Mouse (Mus musculus): ENCODE measurements around the gene Gm498. TPM values are rescaled to one million over a fixed set of nuclear protein-coding genes. Genes with fewer than 3 reads are reported as not detected.

Gene Gm498
- polyA plus RNA-seq (2012; rRNA removed): not detected in 2 replicates

DNA sequence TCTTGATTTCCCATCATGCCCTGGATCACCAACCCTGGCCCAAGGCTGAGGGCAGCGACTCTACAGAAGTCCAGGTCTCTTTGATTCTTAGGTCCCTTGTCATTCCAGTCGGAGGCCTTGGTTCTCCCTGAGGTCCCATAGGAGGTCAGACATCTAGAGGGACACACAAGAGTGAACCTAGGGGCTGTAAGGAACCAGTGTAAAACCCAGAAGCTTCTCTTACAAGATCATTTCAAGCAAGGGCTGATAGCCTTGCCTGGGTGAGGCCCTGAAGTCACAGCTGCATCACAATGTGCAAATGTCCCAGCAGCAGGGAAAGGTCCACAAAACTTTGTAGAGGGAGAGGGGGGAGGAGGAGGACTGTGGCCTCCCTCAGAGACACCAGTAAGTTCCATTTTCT is at the start of gene Gm498:
TSS of gene Gm498 (plus strand) at position 301 of the 400 bp plus-strand sequence.
- 71% methylated on average over 2 of the region's 2 CpGs for WGBS
- TF ChIP-seq CTCF (IDR thresholded peaks at IDR 0.05; ENCODE audit: insufficient read depth, low read length) (no peak), POLR2A (IDR thresholded peaks at IDR 0.05; ENCODE audit: borderline replicate concordance, extremely low read depth, low read depth, low read length) (no peak)
- no peaks in the 10 kb centered on the region for H3K4me1 ChIP-seq (ENCODE audit: control insufficient read depth, insufficient read depth, low read length)
- no peak for DNase-seq
- no peak within 1 kb of the TSS for H3K4me3 ChIP-seq (replicated peaks; ENCODE audit: extremely low read depth, low read depth, low read length)

- no peak for TF ChIP-seq POLR2A (IDR thresholded peaks at IDR 0.05; ENCODE audit: borderline replicate concordance, extremely low read depth, low read depth, low read length)
- no peaks in the 10 kb centered on the region for H3K4me1 ChIP-seq (ENCODE audit: control insufficient read depth, insufficient read depth, low read length)
- DNase-seq: no peak
- WGBS: 72% methylated on average over 4 of the region's 4 CpGs
- H3K4me3 ChIP-seq (replicated peaks; ENCODE audit: extremely low read depth, low read depth, low read length): no peak overlapping the region
These were observed 47.4 kb upstream of the Gm498 start for GRCm38 (mm10) chr7:143819201-143819600.

DNA sequence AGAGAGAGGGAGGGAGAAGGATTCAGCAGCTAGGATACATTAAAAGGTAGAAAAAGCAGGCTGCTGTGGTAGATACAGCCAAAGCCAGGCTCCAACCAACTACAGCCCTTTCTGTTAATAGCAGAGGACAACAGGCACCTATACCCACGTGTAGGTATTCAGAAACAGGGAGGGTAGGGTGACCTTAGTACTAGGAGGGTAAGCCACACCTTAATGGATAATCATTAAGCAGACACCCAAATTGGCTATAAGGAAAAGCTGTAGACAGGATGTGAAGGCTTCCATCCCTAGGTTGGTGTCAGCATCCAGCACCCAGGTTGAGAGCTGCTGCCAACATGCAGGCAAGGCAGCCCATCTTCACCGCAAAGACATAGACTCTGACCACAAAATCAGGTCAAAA is 45.4 kb upstream of the Gm498 start:
- no peak for TF ChIP-seq POLR2A (IDR thresholded peaks at IDR 0.05; ENCODE audit: borderline replicate concordance, extremely low read depth, low read depth, low read length)
- no peak for DNase-seq
- WGBS: 89% methylated on average over 2 of the region's 2 CpGs

DNA sequence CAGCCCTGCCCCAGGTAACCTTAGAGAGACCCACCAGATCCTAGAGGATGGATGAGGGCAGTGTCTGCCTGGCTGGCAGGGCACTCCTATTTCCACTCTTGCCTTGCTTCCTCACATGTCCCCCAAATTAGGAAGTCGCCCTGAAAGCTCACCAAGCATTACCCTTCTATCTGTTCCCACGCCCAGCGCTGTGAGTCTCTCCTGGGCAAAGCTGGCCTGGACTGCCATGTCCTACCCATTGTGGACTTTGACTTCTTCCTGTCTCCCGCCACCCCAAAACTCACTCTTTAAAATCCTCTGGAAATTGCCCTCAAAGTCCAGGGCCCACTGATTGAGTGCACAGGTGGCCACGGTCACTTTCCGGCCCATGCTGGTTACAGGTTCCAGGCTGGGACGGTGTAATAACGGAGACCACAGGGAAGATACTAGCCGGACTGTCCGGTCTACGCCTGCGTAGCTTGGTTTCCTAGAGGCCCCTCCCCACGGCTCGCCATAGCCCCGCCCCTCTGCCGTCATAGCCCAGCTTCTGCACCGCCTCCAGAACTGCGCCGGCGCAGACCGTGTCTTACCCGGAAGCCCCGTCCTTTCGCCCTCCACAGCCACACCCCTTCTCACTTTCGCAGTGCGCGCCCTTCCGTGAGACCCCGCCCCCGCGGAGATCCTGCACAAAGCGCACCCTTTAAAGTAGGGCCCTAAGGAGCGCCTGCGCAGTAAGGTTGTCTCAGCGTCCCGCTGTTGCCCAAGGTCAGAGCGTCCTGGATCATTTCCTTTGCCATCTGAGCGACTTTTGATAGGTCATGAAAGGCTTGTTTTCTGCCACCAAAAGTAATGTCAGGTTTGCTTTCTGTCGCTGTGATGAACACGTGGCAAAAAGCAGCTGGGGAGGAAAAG is 44.0 kb upstream of the Gm498 start, which contains the start of the genes Nadsyn1 and Dhcr7:
TSS of gene Nadsyn1 (minus strand) at position 475 of the 891 bp plus-strand sequence.
TSS of gene Dhcr7 (plus strand) at position 771 of the 891 bp plus-strand sequence.
- WGBS: under 1% methylated on average over 40 of the region's 40 CpGs
- peak; percentile 99 for DNase-seq
- H3K4me1 ChIP-seq (ENCODE audit: control insufficient read depth, insufficient read depth, low read length): no peaks in the 10 kb centered on the region
- TF ChIP-seq POLR2A (IDR thresholded peaks at IDR 0.05; ENCODE audit: borderline replicate concordance, extremely low read depth, low read depth, low read length): peak; percentile 96; the same call in 1 of the 2 replicates
- TF ChIP-seq CTCF (IDR thresholded peaks at IDR 0.05; ENCODE audit: insufficient read depth, low read length): no peak
- peak within 1 kb of the TSS; percentile 96 for H3K4me3 ChIP-seq (replicated peaks; ENCODE audit: extremely low read depth, low read depth, low read length)

More for the DNA sequence above, 45.4 kb upstream of the Gm498 start:
- no peak overlapping the region for H3K4me3 ChIP-seq (replicated peaks; ENCODE audit: extremely low read depth, low read depth, low read length)
- no peaks in the 10 kb centered on the region for H3K4me1 ChIP-seq (ENCODE audit: control insufficient read depth, insufficient read depth, low read length)

GRCm38 (mm10) chr7:143823266-143823605 is 43.4 kb upstream of the Gm498 start:
- no peak for DNase-seq
- Histone ChIP-seq H3K4me1 (ENCODE audit: control insufficient read depth, insufficient read depth, low read length) (no peaks in the 10 kb centered on the region), H3K4me3 (replicated peaks; ENCODE audit: extremely low read depth, low read depth, low read length) (peak overlapping the region; percentile 31)
- TF ChIP-seq POLR2A (IDR thresholded peaks at IDR 0.05; ENCODE audit: borderline replicate concordance, extremely low read depth, low read depth, low read length) (no peak), CTCF (IDR thresholded peaks at IDR 0.05; ENCODE audit: insufficient read depth, low read length) (no peak)
- WGBS: 83% methylated on average over 4 of the region's 4 CpGs

DNA sequence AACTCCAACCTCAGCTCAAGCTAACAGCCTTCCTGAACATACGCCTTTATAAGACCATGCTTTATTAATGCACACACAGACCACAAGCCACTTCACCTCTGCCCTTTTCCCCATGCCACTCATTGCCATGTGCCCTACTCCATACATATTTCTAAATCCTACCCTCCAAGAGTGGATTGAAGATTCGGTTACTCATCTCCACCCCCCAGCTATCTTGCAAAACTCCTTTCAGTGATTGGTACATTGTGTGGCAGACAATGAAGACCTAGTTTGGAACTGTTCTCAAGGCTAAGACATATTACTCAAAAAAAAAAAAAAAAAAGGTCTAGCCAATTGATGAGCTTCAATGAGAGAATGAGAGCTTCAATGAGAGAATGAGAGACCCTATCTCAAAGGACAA is 39.7 kb upstream of the Gm498 start:
- 0 out of 2 replicates have a peak, but pooled peaks cover 2% of the 10 kb centered on the region for H3K4me1 ChIP-seq (ENCODE audit: control insufficient read depth, insufficient read depth, low read length)
- H3K4me3 ChIP-seq (replicated peaks; ENCODE audit: extremely low read depth, low read depth, low read length): no peak overlapping the region
- no peak for TF ChIP-seq POLR2A (IDR thresholded peaks at IDR 0.05; ENCODE audit: borderline replicate concordance, extremely low read depth, low read depth, low read length)
- TF ChIP-seq CTCF (IDR thresholded peaks at IDR 0.05; ENCODE audit: insufficient read depth, low read length): no peak
- DNase-seq: no peak
- 85% methylated on average over 2 of the region's 2 CpGs for WGBS

- DNase-seq: peak; percentile 92
- TF ChIP-seq POLR2A (IDR thresholded peaks at IDR 0.05; ENCODE audit: borderline replicate concordance, extremely low read depth, low read depth, low read length): peak; percentile 62; the same call in 1 of the 2 replicates
- TF ChIP-seq CTCF (IDR thresholded peaks at IDR 0.05; ENCODE audit: insufficient read depth, low read length): peak; percentile 66
- WGBS: under 1% methylated on average over 37 of the region's 37 CpGs
- Histone ChIP-seq H3K4me1 (ENCODE audit: control insufficient read depth, insufficient read depth, low read length) (0 out of 2 replicates have a peak, but pooled peaks cover 2% of the 10 kb centered on the region), H3K4me3 (replicated peaks; ENCODE audit: extremely low read depth, low read depth, low read length) (peak overlapping the region; percentile 96)
These were observed 36.9 kb upstream of the Gm498 start for GRCm38 (mm10) chr7:143829504-143830331.

- TF ChIP-seq CTCF (IDR thresholded peaks at IDR 0.05; ENCODE audit: insufficient read depth, low read length) (no peak), POLR2A (IDR thresholded peaks at IDR 0.05; ENCODE audit: borderline replicate concordance, extremely low read depth, low read depth, low read length) (no peak)
- no peak for DNase-seq
- 7% methylated on average over 6 of the region's 6 CpGs for WGBS
- Histone ChIP-seq H3K4me3 (replicated peaks; ENCODE audit: extremely low read depth, low read depth, low read length) (peak overlapping the region; percentile 67), H3K4me1 (ENCODE audit: control insufficient read depth, insufficient read depth, low read length) (0 out of 2 replicates have a peak, but pooled peaks cover 2% of the 10 kb centered on the region)
These were observed 36.2 kb upstream of the Gm498 start for GRCm38 (mm10) chr7:143830399-143830798.

- H3K4me1 ChIP-seq (ENCODE audit: control insufficient read depth, insufficient read depth, low read length): 0 out of 2 replicates have a peak, but pooled peaks cover 2% of the 10 kb centered on the region
- TF ChIP-seq CTCF (IDR thresholded peaks at IDR 0.05; ENCODE audit: insufficient read depth, low read length): no peak
- TF ChIP-seq POLR2A (IDR thresholded peaks at IDR 0.05; ENCODE audit: borderline replicate concordance, extremely low read depth, low read depth, low read length): no peak
- WGBS: 62% methylated on average over 8 of the region's 8 CpGs
- DNase-seq: no peak
- H3K4me3 ChIP-seq (replicated peaks; ENCODE audit: extremely low read depth, low read depth, low read length): no peak overlapping the region
These were observed 34.4 kb upstream of the Gm498 start for GRCm38 (mm10) chr7:143832196-143832595.
